11 mouse cellular contexts compared by ENCODE assay signal in the genomic region with DNA sequence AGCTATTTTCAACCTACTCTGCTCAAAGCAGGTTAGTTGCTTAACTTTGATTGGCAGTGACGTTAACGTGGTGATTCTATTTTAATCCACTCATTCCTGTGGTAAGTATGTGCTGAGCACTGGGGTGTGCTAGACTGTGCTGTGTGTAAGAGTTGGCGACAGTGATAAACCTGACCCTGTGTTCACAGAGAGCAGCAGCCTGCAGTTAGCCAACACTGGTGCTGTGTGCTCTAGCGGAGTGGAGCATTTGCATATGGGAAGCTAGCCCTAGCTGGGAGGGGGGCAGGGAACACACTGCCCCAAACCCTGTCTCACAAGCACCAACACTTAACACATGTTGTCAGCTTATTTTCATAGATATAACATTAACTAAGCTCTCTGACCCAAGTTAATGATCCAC. TPM values are rescaled to one million over a fixed set of nuclear protein-coding genes. Genes with fewer than 3 reads are reported as not detected.
DNase-seq lines count a peak whose midpoint lies in the region; ATAC-seq and TF ChIP-seq lines count a peak whose summit lies in the region.
"Had no signal": no experiment of that assay in that cellular context is flagged by ENCODE, and none has a peak within 500 bp of the region (broad histone marks: within the 10 kb centered on the region; RNA-seq: fewer than 3 reads in every experiment).

No protein-coding gene starts in this region.

- H3K4me1 ChIP-seq in embryonic facial prominence, embryonic 11.5 days (ENCODE audit: control insufficient read depth, insufficient read depth, low read length) = no peaks in the 10 kb centered on the region
- peaks cover 11% of the 10 kb centered on the region; the same call in 1 of the 2 replicates for H3K4me1 ChIP-seq in embryonic facial prominence, embryonic 10.5 days
- no peaks in the 10 kb centered on the region for H3K4me1 ChIP-seq in stomach, embryonic 14.5 days (ENCODE audit: control insufficient read depth, insufficient read depth, low read length)
- no peaks in the 10 kb centered on the region for H3K4me1 ChIP-seq in stomach, postnatal 0 days (replicated peaks; ENCODE audit: control insufficient read depth, insufficient read depth)

- H3K9me3 ChIP-seq in embryonic facial prominence, embryonic 11.5 days (replicated peaks; ENCODE audit: control insufficient read depth, low read length) = no peaks in the 10 kb centered on the region
- no peaks in the 10 kb centered on the region for H3K9me3 ChIP-seq in embryonic facial prominence, embryonic 10.5 days
- no peaks in the 10 kb centered on the region for H3K9me3 ChIP-seq in stomach, embryonic 14.5 days (ENCODE audit: control insufficient read depth, low read depth, low read length)
- H3K9me3 ChIP-seq in stomach, postnatal 0 days (ENCODE audit: control insufficient read depth, low read length) = no peaks in the 10 kb centered on the region

- H3K4me2 ChIP-seq in embryonic facial prominence, embryonic 11.5 days (ENCODE audit: low read depth, low read length) = no peak overlapping the region
- no peak overlapping the region for H3K4me2 ChIP-seq in stomach, embryonic 14.5 days (replicated peaks; ENCODE audit: low read depth, low read length)
- no peak overlapping the region for H3K4me2 ChIP-seq in stomach, postnatal 0 days (replicated peaks; ENCODE audit: low read depth)

- H3K27ac ChIP-seq in embryonic facial prominence, embryonic 11.5 days (replicated peaks; ENCODE audit: low read depth, low read length) = no peak overlapping the region
- H3K27ac ChIP-seq in embryonic facial prominence, embryonic 10.5 days (replicated peaks) = no peak overlapping the region
- no peak overlapping the region for H3K27ac ChIP-seq in stomach, embryonic 14.5 days (ENCODE audit: low read length)
- no peak overlapping the region for H3K27ac ChIP-seq in stomach, postnatal 0 days (replicated peaks)
- H3K27ac ChIP-seq: heart, adult 2 months had no signal

- 0 out of 2 replicates have a peak, but pooled peaks have one; percentile 31 for ATAC-seq in embryonic facial prominence, embryonic 11.5 days (replicated peaks; ENCODE audit: insufficient number of reproducible peaks, low FRiP score, low TSS enrichment, low read depth)
- ATAC-seq in stomach, embryonic 14.5 days (ENCODE audit: insufficient number of reproducible peaks, insufficient read depth, low FRiP score, low read depth) = 0 out of 2 replicates have a peak, but pooled peaks have one; percentile 28
- ATAC-seq in stomach, postnatal 0 days (ENCODE audit: low FRiP score, low TSS enrichment) = no peak
- ATAC-seq in activated CD4-positive, CD25-positive, alpha-beta regulatory T cell, adult 4 months = no peak

- no peaks in the 10 kb centered on the region for H3K27me3 ChIP-seq in embryonic facial prominence, embryonic 11.5 days (ENCODE audit: control insufficient read depth, insufficient read depth, low read length)
- no peaks in the 10 kb centered on the region for H3K27me3 ChIP-seq in embryonic facial prominence, embryonic 10.5 days (replicated peaks; ENCODE audit: low read depth, poor library complexity, severe bottlenecking)
- no peaks in the 10 kb centered on the region for H3K27me3 ChIP-seq in stomach, embryonic 14.5 days (ENCODE audit: control insufficient read depth, insufficient read depth, low read length)
- H3K27me3 ChIP-seq in stomach, postnatal 0 days (ENCODE audit: control insufficient read depth, insufficient read depth, low read length) = no peaks in the 10 kb centered on the region

- no peak for TF ChIP-seq EP300 in stomach, postnatal 0 days (optimal IDR thresholded peaks at IDR 0.05)

- TF ChIP-seq CTCF in stomach, postnatal 0 days (IDR thresholded peaks at IDR 0.05; ENCODE audit: low read depth) = no peak

- WGBS in embryonic facial prominence, embryonic 11.5 days = 53% methylated on average over 4 of the region's 4 CpGs
- 60% methylated on average over 4 of the region's 4 CpGs for WGBS in embryonic facial prominence, embryonic 10.5 days
- WGBS in stomach, embryonic 14.5 days = 53% methylated on average over 4 of the region's 4 CpGs
- 35% methylated on average over 4 of the region's 4 CpGs for WGBS in stomach, postnatal 0 days

- DNase-seq in embryonic facial prominence, embryonic 11.5 days (ENCODE audit: low spot score) = no peak
- no peak for DNase-seq in embryonic facial prominence, embryonic 10.5 days (ENCODE audit: low spot score)
- no peak for DNase-seq in stomach, postnatal 0 days (ENCODE audit: low spot score)
- peak; percentile 72 to 84 for DNase-seq in kidney, postnatal 36 days
- DNase-seq in layer of hippocampus, postnatal 10 days (ENCODE audit: low spot score in 2 of 2) = no peak
- DNase-seq in urinary bladder, postnatal 14 days (ENCODE audit: low spot score) = no peak
- DNase-seq: midbrain, embryonic 14.5 days; thymus, postnatal 4 days had no signal

- no peak overlapping the region for H3K4me3 ChIP-seq in embryonic facial prominence, embryonic 11.5 days (ENCODE audit: low read depth, low read length)
- no peak overlapping the region for H3K4me3 ChIP-seq in embryonic facial prominence, embryonic 10.5 days
- H3K4me3 ChIP-seq in stomach, embryonic 14.5 days (ENCODE audit: low read depth, low read length) = no peak overlapping the region
- no peak overlapping the region for H3K4me3 ChIP-seq in stomach, postnatal 0 days (ENCODE audit: low read depth, low read length)
- H3K4me3 ChIP-seq: heart, adult 2 months had no signal

- H3K9ac ChIP-seq in embryonic facial prominence, embryonic 11.5 days (replicated peaks; ENCODE audit: low read length) = no peak overlapping the region
- H3K9ac ChIP-seq in stomach, embryonic 14.5 days (replicated peaks; ENCODE audit: low read depth, low read length) = no peak overlapping the region
- H3K9ac ChIP-seq in stomach, postnatal 0 days (ENCODE audit: low read length) = no peak overlapping the region

- no peaks in the 10 kb centered on the region for H3K36me3 ChIP-seq in embryonic facial prominence, embryonic 11.5 days (replicated peaks; ENCODE audit: control insufficient read depth, insufficient read depth, low read depth, low read length)
- no peaks in the 10 kb centered on the region for H3K36me3 ChIP-seq in embryonic facial prominence, embryonic 10.5 days (replicated peaks)
- no peaks in the 10 kb centered on the region for H3K36me3 ChIP-seq in stomach, embryonic 14.5 days (ENCODE audit: control insufficient read depth, insufficient read depth, low read length)
- no peaks in the 10 kb centered on the region for H3K36me3 ChIP-seq in stomach, postnatal 0 days (ENCODE audit: control insufficient read depth, insufficient read depth, low read length)

RNA-seq across cellular contexts. Expression of gene Rsbn1l, which starts 11.7 kb away (rescaled TPM):
- 4.9 and 5.7 TPM in 2 replicates for polyA plus RNA-seq in embryonic facial prominence, embryonic 11.5 days (2014; fragmentation: Nextera tagmentation; extraction: Ambion mirVana)
- 4.7 and 5.0 TPM in 2 replicates for polyA plus RNA-seq in embryonic facial prominence, embryonic 10.5 days (2016; fragmentation: Nextera tagmentation; extraction: Ambion mirVana)
- polyA plus RNA-seq in stomach, embryonic 14.5 days (2014; fragmentation: Nextera tagmentation; extraction: Ambion mirVana) = 9.6 and 11.0 TPM in 2 replicates
- 3.4 and 3.7 TPM in 2 replicates for polyA plus RNA-seq in stomach, postnatal 0 days (2015; fragmentation: Nextera tagmentation; extraction: Ambion mirVana)
- polyA plus RNA-seq in activated CD4-positive, CD25-positive, alpha-beta regulatory T cell, adult 4 months (2017; shearing (Covaris generic)) = 10 to 100 TPM; 27.9 to 38.5 TPM
- total RNA-seq in layer of hippocampus, postnatal 10 days (2021) = 10 to 100 TPM; 15.4 to 15.6 TPM

Comparison
In these comparisons a context has a peak if more than half of its experiments do, and no peak if none do; other contexts are left out.
1. ATAC-seq: peak in embryonic facial prominence, embryonic 11.5 days (single experiment) and stomach, embryonic 14.5 days (single experiment); none in stomach, postnatal 0 days (single experiment) and activated CD4-positive, CD25-positive, alpha-beta regulatory T cell, adult 4 months (single experiment).
2. DNase-seq: peak in kidney, postnatal 36 days (2 of 2); none in embryonic facial prominence, embryonic 11.5 days (single experiment), embryonic facial prominence, embryonic 10.5 days (single experiment), stomach, postnatal 0 days (single experiment), layer of hippocampus, postnatal 10 days (0 of 2) and urinary bladder, postnatal 14 days (single experiment).